Mouse (Mus musculus): Measurements from ENCODE around the gene Ppm1n. TPM values are rescaled to one million over a fixed set of nuclear protein-coding genes. Genes with fewer than 3 reads are reported as not detected.
A peak's percentile ranks its signal among the peaks of the same experiment; 100 is the strongest.

The Ppm1n gene
- polyA plus RNA-seq, 1 experiment from 2014 or later, result 0.12 TPM

DNA sequence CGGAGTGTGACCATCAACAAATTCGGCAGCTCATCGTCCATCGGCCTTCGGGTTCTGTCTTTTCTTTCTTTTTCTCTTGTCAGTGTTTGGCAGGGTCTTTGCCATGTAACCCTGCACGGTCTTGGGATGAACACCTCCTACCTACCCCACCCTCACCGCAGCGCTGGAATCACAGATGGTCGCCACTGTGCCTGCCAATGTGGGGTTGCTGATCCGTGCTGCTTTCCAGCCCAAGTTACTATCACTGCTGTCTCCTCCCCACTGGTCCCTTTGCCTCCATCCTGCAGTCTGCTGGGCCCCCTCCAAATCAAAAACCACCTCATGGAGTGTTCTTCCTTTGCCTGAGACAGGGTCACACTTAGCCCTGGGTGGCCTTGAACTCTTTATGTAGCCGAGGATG lies 44.4 kb upstream of the Ppm1n start:
- H3K4me1 ChIP-seq (replicated peaks; ENCODE audit: control insufficient read depth, insufficient read depth, low read length), result no peaks in the 10 kb centered on the region
- H3K27ac ChIP-seq (ENCODE audit: low read depth, low read length), result no peak overlapping the region
- WGBS, result 89% methylated on average over 11 of the region's 11 CpGs
- H3K27me3 ChIP-seq (replicated peaks; ENCODE audit: control insufficient read depth, insufficient read depth, low read length), result 0 out of 2 replicates have a peak, but pooled peaks cover 6% of the 10 kb centered on the region
- H3K9me3 ChIP-seq (ENCODE audit: control insufficient read depth), result no peaks in the 10 kb centered on the region
- no peak for TF ChIP-seq CTCF (IDR thresholded peaks at IDR 0.05; ENCODE audit: low read depth)
- ATAC-seq, result no peak
- no peak overlapping the region for H3K4me2 ChIP-seq (replicated peaks; ENCODE audit: low read depth)
- no peak overlapping the region for H3K4me3 ChIP-seq (ENCODE audit: low read depth, low read length)
- H3K36me3 ChIP-seq (ENCODE audit: control insufficient read depth, insufficient read depth), result no peaks in the 10 kb centered on the region
- H3K9ac ChIP-seq (ENCODE audit: low read depth, low read length), result no peak overlapping the region

DNA sequence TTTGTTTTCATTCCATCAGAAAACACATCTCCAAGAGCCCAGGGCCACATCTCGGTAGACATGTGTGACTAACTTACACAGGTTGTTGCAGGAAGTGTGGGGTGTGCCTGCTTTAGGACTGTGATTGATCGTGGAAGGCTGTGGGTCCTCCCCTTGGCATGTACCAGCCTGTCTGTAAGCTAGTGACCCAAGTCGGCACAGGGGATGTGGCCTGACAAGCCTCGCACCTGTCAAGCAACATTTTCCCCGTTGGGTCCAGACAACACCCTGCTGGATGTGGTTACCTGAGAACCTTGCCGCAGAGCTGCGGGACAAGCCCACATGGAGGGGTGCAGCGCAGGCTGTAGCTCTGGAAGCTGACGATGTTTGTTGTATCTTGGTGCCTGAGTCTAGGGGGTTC lies 42.6 kb upstream of the Ppm1n start:
- no peaks in the 10 kb centered on the region for H3K4me1 ChIP-seq (replicated peaks; ENCODE audit: control insufficient read depth, insufficient read depth, low read length)
- no peak overlapping the region for H3K27ac ChIP-seq (ENCODE audit: low read depth, low read length)
- no peak overlapping the region for H3K4me3 ChIP-seq (ENCODE audit: low read depth, low read length)
- H3K36me3 ChIP-seq (ENCODE audit: control insufficient read depth, insufficient read depth), result no peaks in the 10 kb centered on the region
- ATAC-seq, result no peak
- TF ChIP-seq CTCF (IDR thresholded peaks at IDR 0.05; ENCODE audit: low read depth), result no peak
- 40% methylated on average over 9 of the region's 9 CpGs for WGBS
- H3K9ac ChIP-seq (ENCODE audit: low read depth, low read length), result no peak overlapping the region
- H3K9me3 ChIP-seq (ENCODE audit: control insufficient read depth), result no peaks in the 10 kb centered on the region
- 0 out of 2 replicates have a peak, but pooled peaks cover 11% of the 10 kb centered on the region for H3K27me3 ChIP-seq (replicated peaks; ENCODE audit: control insufficient read depth, insufficient read depth, low read length)
- no peak overlapping the region for H3K4me2 ChIP-seq (replicated peaks; ENCODE audit: low read depth)

DNA sequence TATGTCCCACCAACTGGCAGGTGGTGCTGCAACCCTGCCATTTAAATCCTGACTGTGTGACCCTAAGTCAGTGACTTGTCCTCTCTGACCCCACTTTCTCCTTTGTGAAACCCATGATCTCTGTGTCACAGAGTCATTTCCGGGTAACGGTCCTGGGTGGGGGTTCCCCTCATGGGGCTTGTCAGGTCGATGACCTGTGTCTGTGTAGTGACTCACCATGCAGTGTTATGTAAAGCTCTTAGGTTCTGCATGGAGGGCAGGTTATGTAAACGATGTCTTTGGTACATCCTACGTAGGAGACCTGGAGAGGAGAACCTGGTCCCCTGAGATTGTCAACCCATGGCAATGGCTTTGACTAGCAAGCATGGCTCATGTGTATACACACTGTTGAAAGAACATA lies 41.6 kb upstream of the Ppm1n start:
- Histone ChIP-seq H3K9me3 (ENCODE audit: control insufficient read depth) (no peaks in the 10 kb centered on the region), H3K4me3 (ENCODE audit: low read depth, low read length) (no peak overlapping the region), H3K4me2 (replicated peaks; ENCODE audit: low read depth) (no peak overlapping the region), H3K4me1 (replicated peaks; ENCODE audit: control insufficient read depth, insufficient read depth, low read length) (no peaks in the 10 kb centered on the region), H3K9ac (ENCODE audit: low read depth, low read length) (no peak overlapping the region), H3K36me3 (ENCODE audit: control insufficient read depth, insufficient read depth) (no peaks in the 10 kb centered on the region), H3K27ac (ENCODE audit: low read depth, low read length) (no peak overlapping the region), H3K27me3 (replicated peaks; ENCODE audit: control insufficient read depth, insufficient read depth, low read length) (0 out of 2 replicates have a peak, but pooled peaks cover 14% of the 10 kb centered on the region)
- 31% methylated on average over 5 of the region's 5 CpGs for WGBS
- peak; percentile 28; the same call in 1 of the 2 replicates for ATAC-seq
- no peak for TF ChIP-seq CTCF (IDR thresholded peaks at IDR 0.05; ENCODE audit: low read depth)

DNA sequence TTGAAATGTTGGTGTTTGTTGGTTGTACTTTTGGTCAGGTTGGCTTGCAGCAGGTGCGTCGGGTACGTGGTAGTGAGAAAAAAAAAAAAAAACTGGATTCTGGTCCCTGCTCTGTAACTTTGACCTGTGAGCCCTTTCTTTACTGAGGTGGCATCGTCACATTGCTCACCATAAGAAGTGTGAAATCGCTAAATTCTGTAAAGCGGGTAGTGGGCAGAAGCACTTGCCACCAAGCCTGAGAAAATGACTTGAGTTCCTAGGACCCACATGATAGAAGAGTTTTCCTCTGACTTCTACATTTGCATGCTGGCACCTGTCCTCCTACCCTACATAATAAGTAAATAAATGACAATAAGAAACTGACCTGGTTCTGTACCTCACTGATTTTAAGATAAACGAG lies 40.8 kb upstream of the Ppm1n start:
- Histone ChIP-seq H3K9ac (ENCODE audit: low read depth, low read length) (no peak overlapping the region), H3K4me1 (replicated peaks; ENCODE audit: control insufficient read depth, insufficient read depth, low read length) (no peaks in the 10 kb centered on the region), H3K9me3 (ENCODE audit: control insufficient read depth) (no peaks in the 10 kb centered on the region), H3K4me2 (replicated peaks; ENCODE audit: low read depth) (peak overlapping the region; percentile 79), H3K27ac (ENCODE audit: low read depth, low read length) (no peak overlapping the region), H3K4me3 (ENCODE audit: low read depth, low read length) (peak overlapping the region; percentile 45; the same call in 1 of the 2 replicates), H3K36me3 (ENCODE audit: control insufficient read depth, insufficient read depth) (no peaks in the 10 kb centered on the region), H3K27me3 (replicated peaks; ENCODE audit: control insufficient read depth, insufficient read depth, low read length) (0 out of 2 replicates have a peak, but pooled peaks cover 14% of the 10 kb centered on the region)
- ATAC-seq, result no peak
- TF ChIP-seq CTCF (IDR thresholded peaks at IDR 0.05; ENCODE audit: low read depth), result no peak
- 37% methylated on average over 7 of the region's 7 CpGs for WGBS

DNA sequence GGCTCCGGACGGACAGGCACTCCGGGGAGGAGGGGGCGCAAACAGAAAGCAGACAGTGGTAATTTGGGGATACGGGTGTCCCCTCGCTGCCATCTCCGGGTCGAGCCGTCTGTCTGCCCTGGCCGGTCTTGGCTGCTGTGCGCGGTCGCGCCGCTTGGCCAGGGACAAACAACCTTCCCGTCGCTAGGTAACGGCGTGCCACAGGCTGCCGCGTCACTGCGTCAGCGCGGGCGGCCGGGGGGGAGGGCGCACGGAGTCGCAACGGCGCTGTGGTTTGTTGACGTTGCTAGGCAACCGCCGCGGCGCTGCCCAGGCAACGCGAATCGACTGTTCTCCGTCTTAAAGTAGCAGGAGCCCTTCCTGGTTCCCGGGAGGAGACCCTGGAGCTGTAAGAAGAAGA lies 40.0 kb upstream of the Ppm1n start:
- no peaks in the 10 kb centered on the region for H3K4me1 ChIP-seq (replicated peaks; ENCODE audit: control insufficient read depth, insufficient read depth, low read length)
- no peak for TF ChIP-seq CTCF (IDR thresholded peaks at IDR 0.05; ENCODE audit: low read depth)
- H3K4me2 ChIP-seq (replicated peaks; ENCODE audit: low read depth), result peak overlapping the region; percentile 79
- H3K9ac ChIP-seq (ENCODE audit: low read depth, low read length), result no peak overlapping the region
- under 1% methylated on average over 41 of the region's 41 CpGs for WGBS
- ATAC-seq, result peak; percentile 93
- H3K9me3 ChIP-seq (ENCODE audit: control insufficient read depth), result no peaks in the 10 kb centered on the region
- no peaks in the 10 kb centered on the region for H3K36me3 ChIP-seq (ENCODE audit: control insufficient read depth, insufficient read depth)
- peak overlapping the region; percentile 45 for H3K4me3 ChIP-seq (ENCODE audit: low read depth, low read length)
- no peak overlapping the region for H3K27ac ChIP-seq (ENCODE audit: low read depth, low read length)
- H3K27me3 ChIP-seq (replicated peaks; ENCODE audit: control insufficient read depth, insufficient read depth, low read length), result 0 out of 2 replicates have a peak, but pooled peaks cover 14% of the 10 kb centered on the region

DNA sequence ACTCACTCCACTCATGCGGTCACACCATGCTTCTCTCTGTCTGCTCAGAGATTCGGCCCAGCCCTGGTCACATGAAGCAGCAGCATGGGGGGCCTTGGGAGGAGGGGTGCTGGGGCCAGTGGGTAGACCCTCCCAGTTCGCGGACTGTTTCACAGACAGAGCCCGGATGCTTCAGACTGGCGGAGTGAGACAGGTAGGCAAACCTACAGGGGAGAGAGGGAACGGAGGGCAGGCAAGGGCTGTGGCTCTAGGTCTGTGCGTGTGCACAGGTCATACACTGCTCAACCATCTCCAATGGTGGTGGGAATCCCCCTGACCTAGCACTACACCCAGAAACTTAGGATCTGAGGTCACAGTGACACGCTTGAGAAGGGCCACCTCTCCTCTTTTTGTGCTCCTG lies 39.6 kb upstream of the Ppm1n start:
- Histone ChIP-seq H3K27me3 (replicated peaks; ENCODE audit: control insufficient read depth, insufficient read depth, low read length) (0 out of 2 replicates have a peak, but pooled peaks cover 14% of the 10 kb centered on the region), H3K4me3 (ENCODE audit: low read depth, low read length) (peak overlapping the region; percentile 45), H3K9ac (ENCODE audit: low read depth, low read length) (no peak overlapping the region), H3K4me1 (replicated peaks; ENCODE audit: control insufficient read depth, insufficient read depth, low read length) (no peaks in the 10 kb centered on the region), H3K4me2 (replicated peaks; ENCODE audit: low read depth) (peak overlapping the region; percentile 79), H3K9me3 (ENCODE audit: control insufficient read depth) (no peaks in the 10 kb centered on the region), H3K36me3 (ENCODE audit: control insufficient read depth, insufficient read depth) (no peaks in the 10 kb centered on the region), H3K27ac (ENCODE audit: low read depth, low read length) (no peak overlapping the region)
- TF ChIP-seq CTCF (IDR thresholded peaks at IDR 0.05; ENCODE audit: low read depth), result no peak
- 17% methylated on average over 9 of the region's 9 CpGs for WGBS
- peak; percentile 52 for ATAC-seq

DNA sequence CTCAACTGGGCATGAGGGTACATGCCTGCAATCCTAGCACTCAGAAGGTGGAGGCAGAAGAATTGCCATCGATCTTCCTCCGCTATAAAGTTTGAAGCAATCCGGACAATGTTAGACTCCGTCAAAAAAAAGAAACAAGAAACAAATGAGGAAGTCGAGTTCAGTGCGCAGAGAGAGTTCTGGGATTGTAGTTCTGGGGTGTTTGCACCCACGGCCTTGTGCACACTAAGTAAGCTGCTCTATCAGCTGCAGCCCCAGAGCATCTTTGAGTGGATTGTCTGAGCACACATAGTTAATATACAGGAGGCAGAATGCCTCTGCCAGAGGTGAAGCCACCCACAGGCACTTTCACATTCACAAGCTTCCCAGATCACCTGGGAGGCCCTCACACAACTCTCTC lies 38.8 kb upstream of the Ppm1n start:
- no peak for ATAC-seq
- no peaks in the 10 kb centered on the region for H3K36me3 ChIP-seq (ENCODE audit: control insufficient read depth, insufficient read depth)
- TF ChIP-seq CTCF (IDR thresholded peaks at IDR 0.05; ENCODE audit: low read depth), result no peak

More for the DNA sequence above, 38.8 kb upstream of the Ppm1n start:
- no peak overlapping the region for H3K27ac ChIP-seq (ENCODE audit: low read depth, low read length)
- H3K9ac ChIP-seq (ENCODE audit: low read depth, low read length), result no peak overlapping the region
- H3K4me1 ChIP-seq (replicated peaks; ENCODE audit: control insufficient read depth, insufficient read depth, low read length), result no peaks in the 10 kb centered on the region
- H3K27me3 ChIP-seq (replicated peaks; ENCODE audit: control insufficient read depth, insufficient read depth, low read length), result 0 out of 2 replicates have a peak, but pooled peaks cover 20% of the 10 kb centered on the region
- H3K9me3 ChIP-seq (ENCODE audit: control insufficient read depth), result no peaks in the 10 kb centered on the region
- 72% methylated on average over 7 of the region's 7 CpGs for WGBS
- no peak overlapping the region for H3K4me3 ChIP-seq (ENCODE audit: low read depth, low read length)
- no peak overlapping the region for H3K4me2 ChIP-seq (replicated peaks; ENCODE audit: low read depth)

Data from intestine, postnatal 0 days (tissue).